Comparison of ENCODE assay signal across 9 mouse cellular contexts in genomic region chr1:85928057-85928687, GRCm38 (mm10). TPM values are rescaled to one million over a fixed set of nuclear protein-coding genes. Genes with fewer than 3 reads are reported as not detected.
DNase-seq lines count a peak whose midpoint lies in the region; ATAC-seq lines count a peak whose summit lies in the region.
"Had no signal": no experiment of that assay in that cellular context is flagged by ENCODE, and none has a peak within 500 bp of the region (broad histone marks: within the 10 kb centered on the region; RNA-seq: fewer than 3 reads in every experiment).

Gene 4933407L21Rik (plus strand): TSS chr1:85928483.

- DNase-seq in cerebellum, adult 11-12 months: peak; percentile 38
- no peak for DNase-seq in cerebellum, adult 11 months
- peak; percentile 38 for DNase-seq in thymus, postnatal 0 days (ENCODE audit: low spot score)
- DNase-seq in thymus, adult 18-20 months: no peak
- peak; percentile 83 for DNase-seq in left cerebral cortex, adult 11 months (ENCODE audit: low spot score)
- DNase-seq in retina, embryonic 14.5 days (ENCODE audit: low spot score): peak; percentile 63
- DNase-seq in T-cell, adult 2 months (ENCODE audit: low spot score): no peak

- ATAC-seq in monocyte, adult 5-6 weeks (replicated peaks; ENCODE audit: insufficient number of reproducible peaks, low FRiP score, low TSS enrichment, poor library complexity, severe bottlenecking): no peak

RNA-seq across cellular contexts. Expression of gene 4933407L21Rik, which starts in this region (rescaled TPM):
- 2.6 and 3.1 TPM in 2 replicates for polyA plus RNA-seq in thymus, postnatal 0 days (2015; fragmentation: Nextera tagmentation; extraction: Ambion mirVana)
- total RNA-seq in monocyte, adult 5-6 weeks (2017): not detected in 3 replicates
- total RNA-seq: liver, adult 2 months had no signal
- polyA plus RNA-seq: liver, adult 2 months had no signal

Comparison
In these comparisons a context has a peak if more than half of its experiments do, and no peak if none do; other contexts are left out.
1. DNase-seq: peak in cerebellum, adult 11-12 months (single experiment), thymus, postnatal 0 days (single experiment), left cerebral cortex, adult 11 months (single experiment) and retina, embryonic 14.5 days (single experiment); none in cerebellum, adult 11 months (single experiment), thymus, adult 18-20 months (0 of 2) and T-cell, adult 2 months (single experiment).